Mouse (Mus musculus) intestine, embryonic 14.5 days (tissue): ENCODE data around the gene Calml4. TPM values are rescaled to one million over a fixed set of nuclear protein-coding genes. Genes with fewer than 3 reads are reported as not detected.
"Not testable (repeated sequence)": the region's sequence is repeated elsewhere in the genome, so short reads cannot be mapped to it uniquely, and the experiment has no call there.

Experiments
- ATAC-seq: fragments of 200-750 bp; cut with Nextera tagmentation; replicated peaks from 2 replicates; pipeline ENCODE4 v1.8.0; 2017; ENCODE audit warnings: low read depth, moderate number of reproducible peaks, moderate TSS enrichment, moderate library complexity; ENCODE audit not compliant: low FRiP score, low TSS enrichment
- DNase-seq: peaks from one replicate; pipeline ENCODE4 v3.0.0-alpha.2; 2018; ENCODE audit warnings: low spot score
- H3K27ac ChIP-seq: fragments of 300-500 bp; sonication (generic); 2 replicates; pipeline ENCODE4 v1.5.1; 2014; ENCODE audit warnings: low read depth, mild to moderate bottlenecking, control low read depth
- H3K27me3 ChIP-seq: fragments of 300-500 bp; sonication (generic); replicated peaks from 2 replicates; pipeline ENCODE4 v1.6.1; 2014; ENCODE audit warnings: low read length, control low read depth; ENCODE audit not compliant: control insufficient read depth, insufficient read depth
- H3K36me3 ChIP-seq: fragments of 300-500 bp; sonication (generic); 2 replicates; pipeline ENCODE4 v1.6.1; 2014; ENCODE audit warnings: low read length, control low read depth; ENCODE audit not compliant: control insufficient read depth, insufficient read depth
- H3K4me1 ChIP-seq: fragments of 300-500 bp; sonication (generic); replicated peaks from 2 replicates; pipeline ENCODE4 v1.6.1; 2014; ENCODE audit warnings: low read length, control low read depth, mixed read lengths; ENCODE audit not compliant: control insufficient read depth, insufficient read depth
- H3K4me2 ChIP-seq: fragments of 300-500 bp; sonication (generic); 2 replicates; pipeline ENCODE4 v1.6.1; 2014; ENCODE audit warnings: low read length
- H3K4me3 ChIP-seq: fragments of 300-500 bp; sonication (generic); 2 replicates; pipeline ENCODE4 v1.5.1; 2014; ENCODE audit warnings: low read depth, low read length, control low read depth, mixed read lengths
- H3K9ac ChIP-seq: fragments of 300-500 bp; sonication (generic); 2 replicates; pipeline ENCODE4 v1.6.1; 2014; ENCODE audit warnings: mild to moderate bottlenecking, low read length
- H3K9me3 ChIP-seq: fragments of 300-500 bp; sonication (generic); 2 replicates; pipeline ENCODE4 v1.6.1; 2016; ENCODE audit warnings: low read length, control low read depth; ENCODE audit not compliant: control insufficient read depth
- WGBS: fragments of 180-500 bp; shearing (Covaris S2); extraction: QIAGEN DNeasy Blood & Tissue Kit; methylation state at CpG from one replicate; pipeline ENCODE4 v1.1.7; 2014; 5-methylcytosine and 5-hydroxymethylcytosine counted together
- polyA plus RNA-seq: library from polyadenylated mRNA; unstranded; fragments of >200 nt; fragmentation: Nextera tagmentation; extraction: Ambion mirVana; gene quantifications from 2 replicates; pipeline ENCODE4 v1.2.1, GENCODE M21; 2014

Calml4 gene
- polyA plus RNA-seq, 1 experiment from 2014 or later = 106 TPM

DNA sequence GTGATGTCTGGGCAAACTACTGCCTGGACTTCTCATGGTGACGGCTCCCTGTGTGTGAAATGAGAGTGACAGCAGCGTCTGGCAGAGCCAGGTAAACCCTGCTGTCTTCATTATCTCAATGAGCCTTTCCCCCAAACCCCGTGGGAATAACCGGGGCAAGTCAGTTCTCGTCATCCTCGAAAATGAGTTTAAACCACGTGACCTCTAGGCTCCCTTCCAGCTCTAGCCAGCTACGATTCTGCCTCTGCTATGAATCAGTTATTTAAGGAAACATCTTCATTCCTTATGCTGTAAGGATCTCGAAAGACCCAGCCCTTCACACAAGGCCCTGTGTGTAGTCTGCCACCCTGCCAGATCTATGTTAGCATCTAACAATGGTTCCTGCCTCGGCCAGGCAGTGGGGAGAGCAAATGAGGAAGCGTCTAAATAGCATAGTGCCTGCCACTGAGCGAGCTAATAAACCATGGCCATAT is 40.7 kb upstream of the Calml4 start:
- Histone ChIP-seq H3K4me1 (peaks cover 4% of the 10 kb centered on the region; the same call in 1 of the 2 replicates), H3K4me2 (no peak overlapping the region), H3K4me3 (no peak overlapping the region), H3K36me3 (no peaks in the 10 kb centered on the region), H3K27ac (no peak overlapping the region), H3K27me3 (no peaks in the 10 kb centered on the region), H3K9me3 (no peaks in the 10 kb centered on the region), H3K9ac (no peak overlapping the region)
- DNase-seq = no peak
- ATAC-seq = no peak
- 58% methylated on average over 12 of the region's 12 CpGs for WGBS

DNA sequence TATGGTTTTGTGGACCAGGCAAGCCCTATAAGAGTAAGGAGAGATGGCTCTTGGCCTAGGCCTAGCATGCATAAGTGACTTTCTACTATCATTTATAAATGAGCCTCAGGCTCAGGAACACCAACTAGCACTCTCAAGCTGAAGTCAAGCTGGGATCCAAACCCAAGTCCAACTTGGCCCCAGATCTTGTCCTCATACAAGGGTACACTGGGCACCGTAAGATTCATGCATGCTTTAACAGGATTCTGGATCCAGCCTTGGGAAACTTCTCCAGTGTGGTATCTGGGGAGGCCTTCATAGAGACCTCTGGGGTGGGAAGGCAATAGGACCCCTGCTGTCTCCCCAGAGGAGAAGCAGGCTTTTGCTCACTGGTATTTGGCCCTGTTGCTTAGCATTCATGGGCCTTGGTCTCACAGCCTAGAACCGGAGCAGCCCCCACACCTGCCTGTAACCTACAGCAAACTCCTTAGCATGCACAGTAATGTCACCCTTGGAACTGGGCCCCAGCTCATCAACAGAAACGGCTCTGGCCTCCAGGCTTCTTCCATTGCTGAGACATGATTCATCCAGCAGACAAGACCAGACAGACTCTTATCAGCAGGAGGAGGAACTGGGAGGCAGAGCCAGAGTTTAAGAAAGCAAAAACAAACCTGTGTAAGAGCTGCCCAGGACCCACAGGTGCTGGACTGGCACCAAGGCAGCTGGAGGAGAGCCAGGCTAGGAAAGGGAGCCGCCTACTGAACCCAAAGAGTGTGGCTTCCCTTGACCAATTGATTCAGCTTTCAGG is 39.9 kb upstream of the Calml4 start:
- ATAC-seq (no peak), DNase-seq (no peak)
- Histone ChIP-seq H3K9ac (no peak overlapping the region), H3K4me1 (no peaks in the 10 kb centered on the region), H3K27ac (no peak overlapping the region), H3K4me2 (no peak overlapping the region), H3K4me3 (no peak overlapping the region), H3K36me3 (no peaks in the 10 kb centered on the region), H3K9me3 (no peaks in the 10 kb centered on the region), H3K27me3 (no peaks in the 10 kb centered on the region)
- WGBS = 63% methylated on average over 4 of the region's 4 CpGs

DNA sequence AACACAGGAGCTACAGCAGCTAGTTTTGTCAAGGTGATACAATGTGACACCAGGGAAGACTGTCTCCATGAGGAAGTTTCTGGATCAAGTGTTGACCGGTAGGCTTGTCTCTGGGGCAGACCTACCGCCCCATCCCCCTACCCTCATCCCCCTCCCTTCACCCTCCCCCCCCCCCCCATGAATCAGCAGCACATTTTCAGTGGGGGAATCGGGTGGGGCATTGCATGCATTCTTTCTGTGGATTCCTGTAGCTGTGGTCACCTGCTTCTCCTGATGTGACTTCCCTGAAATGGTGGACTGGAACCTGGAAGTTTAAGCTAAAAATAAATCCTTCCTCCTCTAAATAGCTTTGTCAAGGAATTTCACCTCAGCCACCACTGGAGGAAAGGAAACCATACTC is 38.4 kb upstream of the Calml4 start:
- ATAC-seq (no peak), DNase-seq (no peak)
- Histone ChIP-seq H3K9me3 (no peaks in the 10 kb centered on the region), H3K27ac (no peak overlapping the region), H3K9ac (no peak overlapping the region), H3K4me1 (no peaks in the 10 kb centered on the region), H3K4me3 (no peak overlapping the region), H3K27me3 (no peaks in the 10 kb centered on the region), H3K4me2 (no peak overlapping the region), H3K36me3 (no peaks in the 10 kb centered on the region)
- 87% methylated on average over 3 of the region's 3 CpGs for WGBS

DNA sequence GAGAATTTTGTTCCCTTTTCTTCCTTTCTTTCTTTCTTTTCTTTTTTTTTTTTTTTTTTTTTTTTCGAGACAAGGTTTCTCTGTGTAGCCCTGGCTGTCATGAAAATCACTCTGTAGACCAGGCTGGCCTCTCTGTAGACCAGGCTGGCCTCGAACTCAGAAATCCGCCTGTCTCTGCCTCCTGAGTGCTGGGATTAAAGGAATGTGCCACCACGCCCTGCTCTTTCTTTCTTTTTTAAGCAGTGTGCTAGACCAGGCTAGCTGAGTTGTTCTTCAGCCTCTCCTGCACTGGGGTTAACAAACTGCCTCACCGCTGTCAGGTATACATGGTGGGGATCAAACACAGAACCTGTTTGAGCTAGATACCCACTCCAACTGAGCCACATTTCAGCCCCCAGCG is 38.0 kb upstream of the Calml4 start:
- not testable (repeated sequence) for ATAC-seq, DNase-seq, H3K27me3 ChIP-seq, H3K9ac ChIP-seq, H3K4me2 ChIP-seq, H3K4me3 ChIP-seq, H3K36me3 ChIP-seq, H3K4me1 ChIP-seq, H3K27ac ChIP-seq, H3K9me3 ChIP-seq
- WGBS = 88% methylated on average over 6 of the region's 6 CpGs

DNA sequence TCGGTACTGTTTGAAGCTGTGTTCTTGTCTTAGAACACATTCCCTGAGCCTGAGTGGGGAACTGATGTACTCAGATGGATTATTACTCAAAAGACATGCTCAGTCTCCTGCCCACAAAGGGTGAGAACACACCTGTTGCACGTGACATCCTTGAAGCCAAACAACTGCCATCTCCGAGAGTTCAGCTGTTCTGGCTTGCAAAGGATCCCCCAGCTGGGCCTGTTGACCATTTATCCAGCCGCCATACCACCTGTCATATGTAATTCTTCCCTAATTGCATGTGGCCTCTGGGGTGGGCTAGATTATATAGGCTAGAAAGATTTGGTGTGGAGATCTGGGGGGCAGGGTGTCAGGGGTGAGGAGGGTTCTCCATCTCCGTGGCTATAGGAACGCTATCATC is 37.1 kb upstream of the Calml4 start:
- H3K27ac ChIP-seq = no peak overlapping the region
- DNase-seq (no peak), ATAC-seq (no peak)
- H3K4me1 ChIP-seq = peaks cover 4% of the 10 kb centered on the region
- H3K27me3 ChIP-seq = no peaks in the 10 kb centered on the region
- no peak overlapping the region for H3K4me3 ChIP-seq
- no peaks in the 10 kb centered on the region for H3K36me3 ChIP-seq
- WGBS = 81% methylated on average over 6 of the region's 6 CpGs
- no peaks in the 10 kb centered on the region for H3K9me3 ChIP-seq
- H3K9ac ChIP-seq = no peak overlapping the region
- no peak overlapping the region for H3K4me2 ChIP-seq

DNA sequence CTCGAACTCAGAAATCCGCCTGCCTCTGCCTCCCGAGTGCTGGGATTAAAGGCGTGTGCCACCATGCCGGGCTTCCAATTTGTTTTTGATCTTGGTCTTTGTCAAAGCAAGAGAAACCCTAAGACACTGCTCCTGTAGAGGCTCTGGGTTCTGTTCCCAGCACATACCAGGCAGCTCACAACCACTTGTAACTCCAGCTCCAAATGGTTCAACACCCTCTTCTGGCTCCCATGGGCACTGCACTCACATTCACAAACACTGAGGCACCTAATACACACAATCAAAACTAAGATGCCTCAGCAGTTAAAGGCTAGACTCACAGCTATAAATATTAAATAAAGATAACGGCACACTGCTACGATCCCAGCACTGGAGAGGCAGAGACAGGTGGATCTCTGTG is 36.1 kb upstream of the Calml4 start:
- no peaks in the 10 kb centered on the region for H3K36me3 ChIP-seq
- no peak overlapping the region for H3K27ac ChIP-seq
- no peak overlapping the region for H3K4me3 ChIP-seq
- H3K4me2 ChIP-seq = no peak overlapping the region
- 90% methylated on average over 7 of the region's 7 CpGs for WGBS
- H3K27me3 ChIP-seq = no peaks in the 10 kb centered on the region
- H3K9ac ChIP-seq = no peak overlapping the region
- no peak for DNase-seq
- no peaks in the 10 kb centered on the region for H3K9me3 ChIP-seq
- no peak for ATAC-seq
- peaks cover 7% of the 10 kb centered on the region for H3K4me1 ChIP-seq

DNA sequence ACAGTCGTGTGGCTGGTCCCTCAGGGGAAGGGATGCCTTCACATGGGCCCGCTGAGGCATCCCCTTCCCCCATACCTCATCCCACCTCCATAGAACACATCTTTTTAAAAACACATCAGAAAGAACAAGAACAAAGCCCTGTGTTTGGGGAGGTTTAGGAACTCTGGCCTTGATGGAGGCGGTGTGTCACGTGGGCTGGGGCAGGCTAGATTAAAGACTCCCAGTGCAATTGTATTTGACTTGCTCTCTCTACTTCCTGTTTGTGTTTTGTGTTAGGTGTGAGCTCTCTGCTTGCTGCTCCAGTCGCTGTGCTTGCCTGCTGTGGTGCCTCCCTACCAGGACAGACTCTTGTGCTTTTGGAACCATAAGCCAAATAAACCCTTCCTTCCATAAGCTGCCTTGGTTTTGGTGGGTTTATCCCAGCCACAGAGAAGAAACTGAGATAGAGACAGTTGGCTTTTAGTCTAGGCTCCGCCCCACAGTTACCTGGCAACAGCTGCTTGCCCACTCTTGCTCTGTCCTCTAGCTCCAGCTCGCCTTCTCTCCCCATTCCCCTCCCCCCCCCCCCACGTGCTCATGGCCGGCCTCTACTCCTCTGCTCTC is 32.0 kb upstream of the Calml4 start:
- Histone ChIP-seq H3K9ac (no peak overlapping the region), H3K4me3 (no peak overlapping the region), H3K4me2 (peak overlapping the region; percentile 15; the same call in 1 of the 2 replicates), H3K36me3 (no peaks in the 10 kb centered on the region), H3K9me3 (no peaks in the 10 kb centered on the region), H3K27me3 (no peaks in the 10 kb centered on the region), H3K4me1 (peaks cover 7% of the 10 kb centered on the region), H3K27ac (peak overlapping the region; percentile 33; the same call in 1 of the 2 replicates)
- 11% methylated on average over 8 of the region's 9 CpGs for WGBS
- DNase-seq = peak; percentile 54
- no peak for ATAC-seq

DNA sequence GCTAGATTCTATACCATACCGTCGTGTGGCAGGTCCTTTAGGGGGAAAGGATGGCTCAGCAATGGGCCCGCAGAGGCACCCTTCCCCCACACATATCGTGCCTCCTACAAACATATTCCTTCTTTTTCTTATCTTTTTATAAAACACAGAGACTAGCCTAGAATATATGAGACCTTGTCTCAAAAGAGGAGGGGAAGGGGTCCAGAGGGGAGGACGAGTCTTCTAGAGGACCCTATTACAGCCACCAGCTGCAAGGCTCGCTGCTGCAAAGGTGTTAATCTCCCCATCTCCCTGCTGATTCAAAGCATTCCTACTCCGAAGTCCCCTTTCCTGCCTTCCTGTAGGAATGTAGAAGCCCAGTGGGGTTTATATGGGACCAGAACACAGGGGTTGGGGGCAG is 31.4 kb upstream of the Calml4 start:
- H3K9ac ChIP-seq = no peak overlapping the region
- DNase-seq (no peak), ATAC-seq (no peak)
- H3K27me3 ChIP-seq = no peaks in the 10 kb centered on the region
- H3K4me1 ChIP-seq = peaks cover 7% of the 10 kb centered on the region
- no peak overlapping the region for H3K4me3 ChIP-seq
- no peaks in the 10 kb centered on the region for H3K9me3 ChIP-seq
- H3K36me3 ChIP-seq = no peaks in the 10 kb centered on the region
- 11% methylated on average over 7 of the region's 7 CpGs for WGBS
- peak overlapping the region; percentile 33; the same call in 1 of the 2 replicates for H3K27ac ChIP-seq
- peak overlapping the region; percentile 15; the same call in 1 of the 2 replicates for H3K4me2 ChIP-seq
